Mouse (Mus musculus) kidney, adult 11 months (tissue): ENCODE data around the gene Olfr195.
"Not testable (repeated sequence)": the region's sequence is repeated elsewhere in the genome, so short reads cannot be mapped to it uniquely, and the experiment has no call there.

ENCODE experiments used
- DNase-seq: peaks from one replicate; pipeline ENCODE4 v3.0.0; 2022

The Olfr195 gene

GRCm38 (mm10) chr16:59146746-59147145 is at the start of gene Olfr195:
Gene Olfr195, plus strand, starts transcription at chr16:59147046.
- no peak for DNase-seq

- no peak for DNase-seq
Measured at GRCm38 (mm10) chr16:59105312-59105711, 41.5 kb upstream of the Olfr195 start.

- not testable (repeated sequence) for DNase-seq
Measured at GRCm38 (mm10) chr16:59108522-59108921, 38.3 kb upstream of the Olfr195 start.

GRCm38 (mm10) chr16:59111781-59112180 is 35.1 kb upstream of the Olfr195 start, which contains the start of gene Olfr193:
Gene Olfr193, minus strand, starts transcription at chr16:59111881.
- DNase-seq = no peak

GRCm38 (mm10) chr16:59120969-59121368 is 25.9 kb upstream of the Olfr195 start, which contains the start of gene Olfr194:
Gene Olfr194, minus strand, starts transcription at chr16:59121069.
- no peak for DNase-seq

GRCm38 (mm10) chr16:59130740-59131139 is 16.1 kb upstream of the Olfr195 start:
- DNase-seq = no peak

- no peak for DNase-seq
Measured at GRCm38 (mm10) chr16:59141105-59141504, 5.7 kb upstream of the Olfr195 start.

- no peak for DNase-seq
Measured at GRCm38 (mm10) chr16:59151996-59152395, 5.2 kb downstream of the Olfr195 start.

GRCm38 (mm10) chr16:59170354-59170753 is 23.5 kb downstream of the Olfr195 start, which contains the start of gene Olfr196:
Gene Olfr196, minus strand, starts transcription at chr16:59170454.
- DNase-seq = no peak
